Mouse (Mus musculus) heart, embryonic 11.5 days (tissue): ENCODE results near the gene Mapk8ip3. TPM values are rescaled to one million over a fixed set of nuclear protein-coding genes. Genes with fewer than 3 reads are reported as not detected.

Experiments used
- ATAC-seq: fragments of 200-750 bp; cut with Nextera tagmentation; replicated peaks from 2 replicates; pipeline ENCODE4 v1.8.0; 2017; ENCODE audit warnings: moderate library complexity; ENCODE audit not compliant: insufficient number of reproducible peaks, low FRiP score, low TSS enrichment
- H3K27ac ChIP-seq: fragments of 300-500 bp; sonication (generic); 2 replicates; pipeline ENCODE4 v1.5.1; 2014; ENCODE audit warnings: mild to moderate bottlenecking, low read depth, low read length
- H3K27me3 ChIP-seq: fragments of 300-500 bp; sonication (generic); 2 replicates; pipeline ENCODE4 v1.6.1; 2014; ENCODE audit warnings: mild to moderate bottlenecking, low read length, mixed read lengths; ENCODE audit not compliant: control insufficient read depth, insufficient read depth
- H3K36me3 ChIP-seq: fragments of 300-500 bp; sonication (generic); 2 replicates; pipeline ENCODE4 v1.6.1; 2014; ENCODE audit warnings: mild to moderate bottlenecking, low read length, moderate library complexity, mixed read lengths; ENCODE audit not compliant: control insufficient read depth, insufficient read depth
- H3K4me1 ChIP-seq: fragments of 300-500 bp; sonication (generic); 2 replicates; pipeline ENCODE4 v1.6.1; 2014; ENCODE audit warnings: low read length; ENCODE audit not compliant: control insufficient read depth, insufficient read depth
- H3K4me2 ChIP-seq: fragments of 300-500 bp; sonication (generic); 2 replicates; pipeline ENCODE4 v1.6.1; 2014; ENCODE audit warnings: mild to moderate bottlenecking, moderate library complexity
- H3K4me3 ChIP-seq: fragments of 300-500 bp; sonication (generic); 2 replicates; pipeline ENCODE4 v1.5.1; 2014; ENCODE audit warnings: low read depth, low read length
- H3K9ac ChIP-seq: fragments of 300-500 bp; sonication (generic); 2 replicates; pipeline ENCODE4 v1.6.1; 2014; ENCODE audit warnings: mild to moderate bottlenecking, low read depth, low read length, moderate library complexity
- H3K9me3 ChIP-seq: fragments of 300-500 bp; sonication (generic); replicated peaks from 2 replicates; pipeline ENCODE4 v1.6.1; 2016; ENCODE audit warnings: low read length; ENCODE audit not compliant: control insufficient read depth
- WGBS: fragments of 180-500 bp; shearing (Covaris S2); extraction: QIAGEN DNeasy Blood & Tissue Kit; methylation state at CpG from one replicate; pipeline ENCODE4 v1.1.7; 2014; ENCODE audit not compliant: insufficient replicate concordance; 5-methylcytosine and 5-hydroxymethylcytosine counted together
- polyA plus RNA-seq: library from polyadenylated mRNA; unstranded; fragments of >200 nt; fragmentation: Nextera tagmentation; extraction: Ambion mirVana; gene quantifications from 2 replicates; pipeline ENCODE4 v1.2.1, GENCODE M21; 2014

The Mapk8ip3 gene
- polyA plus RNA-seq, 1 experiment from 2014 or later: 34.2 TPM

- Histone ChIP-seq H3K27ac (no peak overlapping the region), H3K9me3 (no peaks in the 10 kb centered on the region), H3K27me3 (no peaks in the 10 kb centered on the region), H3K4me3 (no peak overlapping the region), H3K36me3 (peaks cover 45% of the 10 kb centered on the region), H3K4me1 (peaks cover 35% of the 10 kb centered on the region), H3K9ac (no peak overlapping the region), H3K4me2 (peak overlapping the region; percentile 84)
- ATAC-seq: no peak
- WGBS: 87% methylated on average over 4 of the region's 4 CpGs
These were observed 39.2 kb downstream of the Mapk8ip3 start for GRCm38 (mm10) chr17:24897600-24897999.

GRCm38 (mm10) chr17:24896993-24897269 is 39.8 kb downstream of the Mapk8ip3 start:
- H3K27ac ChIP-seq: no peak overlapping the region
- no peaks in the 10 kb centered on the region for H3K27me3 ChIP-seq
- WGBS: 45% methylated on average over 11 of the region's 11 CpGs
- peaks cover 46% of the 10 kb centered on the region for H3K36me3 ChIP-seq
- H3K9ac ChIP-seq: peak overlapping the region; percentile 84
- H3K4me3 ChIP-seq: peak overlapping the region; percentile 69
- ATAC-seq: no peak
- no peaks in the 10 kb centered on the region for H3K9me3 ChIP-seq
- peak overlapping the region; percentile 84 for H3K4me2 ChIP-seq
- H3K4me1 ChIP-seq: peaks cover 35% of the 10 kb centered on the region

- no peaks in the 10 kb centered on the region for H3K27me3 ChIP-seq
- WGBS: 2% methylated on average over 50 of the region's 50 CpGs
- H3K9me3 ChIP-seq: no peaks in the 10 kb centered on the region
- H3K4me2 ChIP-seq: peak within 1 kb of the TSS; percentile 84
- peak within 1 kb of the TSS; percentile 69 for H3K4me3 ChIP-seq
- H3K27ac ChIP-seq: peak within 1 kb of the TSS; percentile 70
- peaks cover 35% of the 10 kb centered on the region for H3K4me1 ChIP-seq
- 0 out of 2 replicates have a peak, but pooled peaks have one; percentile 68 for ATAC-seq
- peak within 1 kb of the TSS; percentile 84 for H3K9ac ChIP-seq
- H3K36me3 ChIP-seq: peaks cover 41% of the 10 kb centered on the region
These were observed 40.4 kb downstream of the Mapk8ip3 start, which contains the start of gene Nme3 for GRCm38 (mm10) chr17:24896241-24896992. Gene Nme3 (plus strand): TSS chr17:24896500.

GRCm38 (mm10) chr17:24895571-24896240 is 41.1 kb downstream of the Mapk8ip3 start:
- H3K4me3 ChIP-seq: peak overlapping the region; percentile 69
- H3K27me3 ChIP-seq: no peaks in the 10 kb centered on the region
- no peak for ATAC-seq
- H3K9me3 ChIP-seq: no peaks in the 10 kb centered on the region
- H3K4me1 ChIP-seq: peaks cover 35% of the 10 kb centered on the region
- WGBS: 14% methylated on average over 23 of the region's 23 CpGs
- H3K9ac ChIP-seq: peak overlapping the region; percentile 84
- peak overlapping the region; percentile 84 for H3K4me2 ChIP-seq
- H3K36me3 ChIP-seq: peaks cover 41% of the 10 kb centered on the region
- peak overlapping the region; percentile 70 for H3K27ac ChIP-seq

GRCm38 (mm10) chr17:24894995-24895547 is 41.7 kb downstream of the Mapk8ip3 start, which contains the start of the genes Eme2 and Mrps34:
Gene Eme2 (minus strand): TSS chr17:24895087.
Gene Mrps34 (plus strand): TSS chr17:24895116.
- Histone ChIP-seq H3K9ac (peak within 1 kb of the TSS; percentile 84), H3K4me1 (peaks cover 35% of the 10 kb centered on the region), H3K4me3 (peak within 1 kb of the TSS; percentile 69), H3K9me3 (no peaks in the 10 kb centered on the region), H3K36me3 (peaks cover 34% of the 10 kb centered on the region), H3K27me3 (no peaks in the 10 kb centered on the region), H3K27ac (peak within 1 kb of the TSS; percentile 70), H3K4me2 (peak within 1 kb of the TSS; percentile 84)
- under 1% methylated on average over 53 of the region's 62 CpGs for WGBS
- 0 out of 2 replicates have a peak, but pooled peaks have one; percentile 9 for ATAC-seq

- no peak for ATAC-seq
- WGBS: 10% methylated on average over 31 of the region's 31 CpGs
- Histone ChIP-seq H3K36me3 (peaks cover 27% of the 10 kb centered on the region), H3K9ac (peak overlapping the region; percentile 84), H3K4me3 (peak overlapping the region; percentile 69), H3K27ac (peak overlapping the region; percentile 70), H3K4me2 (peak overlapping the region; percentile 84), H3K9me3 (no peaks in the 10 kb centered on the region), H3K27me3 (no peaks in the 10 kb centered on the region), H3K4me1 (peaks cover 35% of the 10 kb centered on the region)
These were observed 42.4 kb downstream of the Mapk8ip3 start for GRCm38 (mm10) chr17:24894061-24894994.

GRCm38 (mm10) chr17:24893276-24893675 is 43.5 kb downstream of the Mapk8ip3 start:
- H3K4me3 ChIP-seq: no peak overlapping the region

GRCm38 (mm10) chr17:24892785-24893184 is 44.0 kb downstream of the Mapk8ip3 start:
- no peak overlapping the region for H3K4me2 ChIP-seq
- H3K27me3 ChIP-seq: no peaks in the 10 kb centered on the region
- peaks cover 20% of the 10 kb centered on the region for H3K36me3 ChIP-seq
- H3K9ac ChIP-seq: no peak overlapping the region
- no peak overlapping the region for H3K4me3 ChIP-seq
- H3K4me1 ChIP-seq: peaks cover 33% of the 10 kb centered on the region
- 89% methylated on average over 12 of the region's 12 CpGs for WGBS
- no peak overlapping the region for H3K27ac ChIP-seq
- H3K9me3 ChIP-seq: no peaks in the 10 kb centered on the region
- ATAC-seq: no peak

More at GRCm38 (mm10) chr17:24893276-24893675, 43.5 kb downstream of the Mapk8ip3 start:
- 88% methylated on average over 2 of the region's 2 CpGs for WGBS
- Histone ChIP-seq H3K4me1 (peaks cover 31% of the 10 kb centered on the region), H3K27ac (no peak overlapping the region), H3K36me3 (peaks cover 20% of the 10 kb centered on the region), H3K9me3 (no peaks in the 10 kb centered on the region), H3K4me2 (no peak overlapping the region), H3K9ac (no peak overlapping the region), H3K27me3 (no peaks in the 10 kb centered on the region)
- no peak for ATAC-seq
